Mouse (Mus musculus) gastrocnemius, postnatal 4 days (tissue): ENCODE measurements around the gene Efhb. TPM values are rescaled to one million over a fixed set of nuclear protein-coding genes. Genes with fewer than 3 reads are reported as not detected.

ENCODE experiments used
- DNase-seq, 2 experiments: peaks; one replicate each; pipeline ENCODE4 v3.0.0; 2021 to 2022; ENCODE audit warnings: low spot score in 2 of 2, mixed read lengths in 2 of 2
- total RNA-seq, 2 experiments: library from RNA; stranded (reverse); gene quantifications; 2 replicates each; pipeline ENCODE4 v1.2.3; 2021

Efhb gene
- total RNA-seq, 2 experiments from 2014 or later, result 0.70 to 0.78 TPM

GRCm38 (mm10) chr17:53364111-53364510 is 99.0 kb downstream of the Efhb start:
- DNase-seq, result no peak

Other genes with a start within 250 kb of the Efhb start
- gene Rab5a, start 15.9 kb upstream of the Efhb start, total RNA-seq, result 10 to 100 TPM; 60.9 to 65.5 TPM
- gene Pp2d1, start 76.1 kb upstream of the Efhb start, total RNA-seq, result not detected
- gene Kat2b, start 103.5 kb upstream of the Efhb start, total RNA-seq, result 10 to 100 TPM; 31.8 to 38.8 TPM
- 1 to 10 TPM; 4.6 to 7.0 TPM for gene Sgo1, start 226.0 kb upstream of the Efhb start, total RNA-seq